Mouse (Mus musculus): Measurements from ENCODE around the gene Nfia. TPM values are rescaled to one million over a fixed set of nuclear protein-coding genes. Genes with fewer than 3 reads are reported as not detected.

Gene Nfia
- polyA plus RNA-seq, 1 experiment = 53.0 TPM

DNA sequence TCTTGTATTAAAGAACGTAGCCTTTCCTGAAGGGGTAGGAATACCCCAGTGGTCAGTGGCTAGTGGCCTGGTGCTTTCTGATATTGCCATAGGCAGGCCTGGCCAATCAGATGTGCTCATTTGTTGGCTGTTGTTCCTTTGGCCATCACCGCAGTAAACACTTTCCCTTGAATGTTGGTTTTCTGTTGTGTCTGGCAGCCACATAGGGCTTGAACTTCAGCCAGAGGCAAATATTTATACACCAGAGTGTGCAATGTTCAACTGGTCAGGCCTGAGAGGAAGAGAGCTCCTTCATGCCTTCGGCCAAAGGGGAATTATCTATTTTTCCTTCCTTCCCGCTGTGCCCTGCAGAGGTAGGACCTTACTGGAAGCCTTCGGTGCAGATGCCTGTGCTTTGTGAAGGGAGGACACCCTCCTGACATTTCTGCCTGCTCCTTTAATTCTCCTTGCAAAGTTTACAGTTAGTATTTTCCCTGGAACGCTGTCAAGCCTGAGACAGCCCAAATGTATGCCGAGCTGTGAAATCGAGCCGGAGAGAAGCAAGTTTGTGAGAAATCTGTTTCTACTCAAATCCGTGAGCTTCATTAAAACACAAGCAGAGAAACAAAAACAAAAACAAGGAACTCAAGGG lies 95.9 kb downstream of the Nfia start:
- peaks cover 5% of the 10 kb centered on the region for H3K4me1 ChIP-seq (ENCODE audit: control insufficient read depth, insufficient read depth, low read length)
- no peak overlapping the region for H3K4me3 ChIP-seq (ENCODE audit: insufficient read depth, low read length)
- peak overlapping the region; percentile 70 for H3K27ac ChIP-seq (ENCODE audit: insufficient read depth, low read length)
- TF ChIP-seq POLR2A (IDR thresholded peaks at IDR 0.05; ENCODE audit: low read depth, low read length) (no peak), CTCF (IDR thresholded peaks at IDR 0.05; ENCODE audit: borderline replicate concordance, insufficient read depth, low read length) (no peak)

DNA sequence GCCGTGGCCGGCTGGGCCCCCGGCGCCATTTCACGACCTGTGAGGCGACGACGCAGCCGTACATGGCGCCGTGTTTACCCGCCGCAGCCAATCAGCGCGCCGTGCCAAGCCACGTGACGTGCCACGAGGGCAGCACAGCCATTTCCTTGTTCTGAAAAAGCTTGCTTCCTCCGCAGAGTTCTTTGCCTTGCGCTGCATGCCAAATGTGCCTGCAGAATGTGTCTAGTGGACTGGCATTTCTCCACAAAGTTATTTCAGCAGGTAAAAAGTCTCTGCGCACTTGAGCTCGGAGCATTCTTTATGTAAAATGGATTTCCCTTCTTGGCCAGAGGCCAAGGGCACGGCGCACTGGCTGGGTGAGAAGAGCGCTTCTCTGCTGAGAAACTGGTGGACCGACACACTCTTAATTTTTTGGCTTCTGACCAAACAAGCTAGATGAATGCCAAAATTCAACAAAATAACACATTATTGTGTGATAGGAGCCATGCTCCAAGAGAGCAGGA lies 96.5 kb downstream of the Nfia start:
- TF ChIP-seq CTCF (IDR thresholded peaks at IDR 0.05; ENCODE audit: borderline replicate concordance, insufficient read depth, low read length) (no peak), POLR2A (IDR thresholded peaks at IDR 0.05; ENCODE audit: low read depth, low read length) (peak; percentile 64; the same call in 1 of the 2 replicates)
- peak overlapping the region; percentile 26; the same call in 1 of the 2 replicates for H3K4me3 ChIP-seq (ENCODE audit: insufficient read depth, low read length)
- peaks cover 5% of the 10 kb centered on the region for H3K4me1 ChIP-seq (ENCODE audit: control insufficient read depth, insufficient read depth, low read length)
- H3K27ac ChIP-seq (ENCODE audit: insufficient read depth, low read length) = peak overlapping the region; percentile 70

DNA sequence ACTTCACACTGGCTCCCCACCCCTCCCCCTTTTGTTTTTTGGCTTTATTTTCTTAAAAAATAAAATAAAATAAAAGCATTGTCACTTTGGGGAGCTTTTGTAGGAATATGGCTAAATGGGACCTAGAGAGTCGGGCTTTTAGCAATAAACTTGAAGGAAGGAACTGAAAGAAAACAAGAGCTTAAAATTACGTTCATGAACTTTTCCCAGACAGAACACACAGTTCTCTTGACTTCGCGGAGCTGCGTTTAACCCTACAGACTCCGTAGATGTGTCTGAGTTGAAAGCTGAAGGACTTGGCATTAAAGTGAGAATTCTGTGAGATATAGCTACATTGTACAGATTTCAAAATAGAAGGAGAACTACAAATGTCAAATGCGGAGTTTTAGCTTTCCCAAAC lies 96.9 kb downstream of the Nfia start:
- Histone ChIP-seq H3K4me3 (ENCODE audit: insufficient read depth, low read length) (0 out of 2 replicates have a peak overlapping the region, but pooled peaks have one; percentile 7), H3K27ac (ENCODE audit: insufficient read depth, low read length) (peak overlapping the region; percentile 70), H3K4me1 (ENCODE audit: control insufficient read depth, insufficient read depth, low read length) (peaks cover 5% of the 10 kb centered on the region)
- TF ChIP-seq CTCF (IDR thresholded peaks at IDR 0.05; ENCODE audit: borderline replicate concordance, insufficient read depth, low read length) = no peak
- TF ChIP-seq POLR2A (IDR thresholded peaks at IDR 0.05; ENCODE audit: low read depth, low read length) = no peak

DNA sequence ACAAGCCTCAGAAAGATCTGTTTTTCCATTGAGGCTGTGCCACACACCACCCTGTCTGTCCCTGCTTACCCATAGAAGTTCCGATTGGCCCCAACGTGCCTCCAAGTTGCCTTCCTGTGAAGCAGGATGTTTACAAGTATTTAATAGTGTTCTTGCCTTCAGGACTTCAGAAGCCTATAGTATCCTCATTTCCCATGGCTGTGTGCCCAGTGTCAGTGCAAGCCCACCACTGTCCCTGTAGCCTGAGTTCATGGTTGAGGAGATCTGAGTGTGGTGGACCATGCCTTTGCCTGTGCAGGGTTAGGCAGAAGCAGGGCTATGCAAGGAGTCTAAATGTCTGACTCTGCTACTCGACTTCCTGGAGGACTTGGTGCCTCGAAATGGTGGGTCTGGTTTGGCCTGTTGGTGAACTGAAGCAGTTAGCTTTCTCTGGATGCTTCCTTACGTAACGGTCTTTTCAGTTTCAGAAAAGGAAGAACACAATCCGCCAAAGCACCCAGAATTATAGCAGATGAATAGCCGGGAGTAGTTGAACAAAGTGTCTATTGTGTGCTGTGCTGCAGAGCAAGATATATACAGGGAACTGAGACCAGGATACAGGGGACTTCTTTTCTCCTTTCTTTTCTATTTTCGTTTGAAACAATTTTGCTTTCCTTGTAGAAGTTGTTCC lies 99.4 kb downstream of the Nfia start:
- Histone ChIP-seq H3K4me3 (ENCODE audit: insufficient read depth, low read length) (no peak overlapping the region), H3K4me1 (ENCODE audit: control insufficient read depth, insufficient read depth, low read length) (peaks cover 5% of the 10 kb centered on the region), H3K27ac (ENCODE audit: insufficient read depth, low read length) (no peak overlapping the region)
- TF ChIP-seq CTCF (IDR thresholded peaks at IDR 0.05; ENCODE audit: borderline replicate concordance, insufficient read depth, low read length) (no peak), POLR2A (IDR thresholded peaks at IDR 0.05; ENCODE audit: low read depth, low read length) (no peak)

DNA sequence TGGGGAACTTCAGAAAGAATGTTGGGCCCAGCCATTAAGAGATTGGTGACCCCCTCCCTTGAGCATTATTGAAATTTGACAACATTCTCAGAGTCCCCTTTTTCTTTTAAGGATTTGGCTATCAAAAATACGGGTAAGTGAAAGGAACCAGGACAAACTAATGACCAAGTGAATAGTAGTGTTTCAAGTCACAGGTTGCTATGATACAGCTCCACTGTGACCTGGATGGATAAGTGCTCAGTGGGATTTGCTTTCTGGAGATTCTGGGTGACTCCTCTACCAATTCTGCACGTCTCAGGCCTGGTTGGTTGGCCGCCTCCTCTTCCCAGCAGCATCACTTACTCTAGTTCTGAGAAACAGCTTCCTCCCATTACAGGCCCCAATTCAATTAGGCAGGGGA lies 102.4 kb downstream of the Nfia start:
- no peak for TF ChIP-seq CTCF (IDR thresholded peaks at IDR 0.05; ENCODE audit: borderline replicate concordance, insufficient read depth, low read length)
- Histone ChIP-seq H3K4me1 (ENCODE audit: control insufficient read depth, insufficient read depth, low read length) (no peaks in the 10 kb centered on the region), H3K4me3 (ENCODE audit: insufficient read depth, low read length) (no peak overlapping the region), H3K27ac (ENCODE audit: insufficient read depth, low read length) (no peak overlapping the region)

DNA sequence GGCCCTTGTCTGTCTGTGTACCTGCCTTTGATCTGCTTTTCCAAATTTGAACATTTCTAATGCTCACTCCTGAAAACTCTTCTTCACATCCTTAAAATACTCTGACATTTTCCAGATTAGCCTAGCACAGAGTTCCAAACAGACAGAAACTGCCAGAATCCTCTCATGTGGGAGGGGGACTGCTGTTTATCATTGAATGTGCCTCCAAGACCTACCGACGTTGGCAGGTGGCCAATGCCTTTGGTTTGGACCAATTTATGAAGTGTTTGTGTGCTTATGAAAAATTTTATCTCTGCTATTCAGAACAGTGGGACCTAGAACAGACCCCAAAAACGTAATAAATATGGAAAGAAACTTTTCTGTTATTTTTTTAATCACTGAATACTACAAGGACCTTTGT lies 103.4 kb downstream of the Nfia start:
- H3K4me1 ChIP-seq (ENCODE audit: control insufficient read depth, insufficient read depth, low read length) = no peaks in the 10 kb centered on the region
- TF ChIP-seq CTCF (IDR thresholded peaks at IDR 0.05; ENCODE audit: borderline replicate concordance, insufficient read depth, low read length) (no peak), POLR2A (IDR thresholded peaks at IDR 0.05; ENCODE audit: low read depth, low read length) (no peak)
- H3K27ac ChIP-seq (ENCODE audit: insufficient read depth, low read length) = no peak overlapping the region

DNA sequence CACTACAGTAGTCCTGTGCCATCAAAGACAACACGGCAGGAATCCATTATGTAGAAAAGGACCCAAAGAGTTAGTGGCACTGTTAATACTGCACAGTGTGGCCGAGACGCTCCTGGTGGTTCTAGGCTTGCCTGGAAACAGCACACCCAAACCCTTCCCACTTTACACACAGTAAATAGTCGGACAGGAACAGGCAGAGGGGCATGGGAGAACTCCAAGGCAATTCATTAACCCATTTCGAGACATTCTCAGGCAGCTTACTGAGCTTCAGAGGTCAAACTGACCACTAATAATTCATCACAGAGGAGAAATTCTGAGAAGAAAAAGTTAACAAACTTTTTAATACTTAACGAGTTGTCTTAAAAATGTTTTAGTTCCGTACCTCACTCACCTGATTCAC lies 107.2 kb downstream of the Nfia start:
- H3K4me1 ChIP-seq (ENCODE audit: control insufficient read depth, insufficient read depth, low read length) = no peaks in the 10 kb centered on the region
- no peak overlapping the region for H3K4me3 ChIP-seq (ENCODE audit: insufficient read depth, low read length)
- no peak overlapping the region for H3K27ac ChIP-seq (ENCODE audit: insufficient read depth, low read length)
- no peak for TF ChIP-seq CTCF (IDR thresholded peaks at IDR 0.05; ENCODE audit: borderline replicate concordance, insufficient read depth, low read length)
- no peak for TF ChIP-seq POLR2A (IDR thresholded peaks at IDR 0.05; ENCODE audit: low read depth, low read length)

More for the DNA sequence above, 103.4 kb downstream of the Nfia start:
- no peak overlapping the region for H3K4me3 ChIP-seq (ENCODE audit: insufficient read depth, low read length)

DNA sequence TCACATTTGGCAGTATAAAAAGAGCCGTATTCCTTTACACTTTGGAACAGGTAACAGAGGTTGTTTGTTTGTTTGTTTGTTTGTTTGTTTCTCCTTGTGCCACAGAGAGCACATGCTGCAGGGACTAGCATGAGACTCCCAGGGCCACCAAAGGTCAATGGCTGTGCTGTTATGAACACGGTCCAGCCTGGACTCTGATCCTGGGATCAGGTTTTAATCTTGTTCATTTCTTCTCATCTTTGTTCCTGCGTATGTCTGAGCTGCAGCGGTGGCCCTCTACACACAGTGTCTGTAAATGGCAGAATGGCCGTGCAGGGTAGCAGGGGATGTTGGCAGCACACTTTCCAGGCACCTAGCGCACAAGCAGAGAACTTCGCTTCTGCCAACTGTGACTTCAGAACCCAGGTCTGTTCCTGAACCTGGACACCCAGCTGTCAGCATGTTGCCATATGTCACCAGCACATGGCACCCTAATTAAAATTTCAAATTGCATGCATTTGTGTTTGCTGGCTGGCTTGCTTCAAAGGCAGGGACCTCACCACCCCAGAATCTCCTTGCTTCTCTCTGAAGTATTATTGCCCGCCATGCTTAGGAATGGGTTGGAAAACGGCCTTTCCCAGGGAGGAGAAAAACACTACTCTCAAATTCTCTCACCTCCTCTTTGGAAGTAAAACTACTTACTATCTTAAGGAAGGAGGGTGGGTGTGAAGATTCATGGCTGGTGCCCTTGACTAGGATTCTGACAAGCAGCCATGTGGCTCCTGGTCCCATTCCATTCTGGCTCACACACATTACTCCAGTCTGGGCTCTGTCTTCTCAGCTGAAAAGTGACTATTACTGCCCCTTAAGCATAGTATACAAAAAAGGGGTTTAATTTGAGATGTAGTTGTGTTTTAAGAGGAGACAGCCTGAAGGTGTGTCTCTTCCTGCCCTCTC lies 107.9 kb downstream of the Nfia start:
- no peak overlapping the region for H3K27ac ChIP-seq (ENCODE audit: insufficient read depth, low read length)
- H3K4me3 ChIP-seq (ENCODE audit: insufficient read depth, low read length) = no peak overlapping the region
- no peaks in the 10 kb centered on the region for H3K4me1 ChIP-seq (ENCODE audit: control insufficient read depth, insufficient read depth, low read length)
- TF ChIP-seq CTCF (IDR thresholded peaks at IDR 0.05; ENCODE audit: borderline replicate concordance, insufficient read depth, low read length) (no peak), POLR2A (IDR thresholded peaks at IDR 0.05; ENCODE audit: low read depth, low read length) (no peak)

DNA sequence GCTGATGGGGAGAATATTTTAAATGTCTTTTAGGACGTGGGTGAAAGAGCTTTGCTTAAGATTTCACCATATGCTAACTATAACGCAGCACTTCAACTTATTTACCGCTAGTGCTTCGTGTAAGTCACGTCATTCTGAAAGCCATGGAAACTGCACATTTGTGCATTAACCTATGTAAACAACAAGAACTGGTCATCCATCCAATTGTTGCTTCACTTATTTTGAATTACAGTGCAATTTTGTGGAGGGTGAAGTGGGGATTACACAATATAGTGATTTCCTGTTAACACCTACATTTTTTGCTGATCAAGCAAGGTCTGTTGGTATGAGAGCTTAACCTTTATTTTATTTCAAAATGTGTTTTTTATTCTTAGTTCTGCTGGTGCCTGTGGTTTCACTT lies 113.0 kb downstream of the Nfia start:
- H3K4me1 ChIP-seq (ENCODE audit: control insufficient read depth, insufficient read depth, low read length) = no peaks in the 10 kb centered on the region
- TF ChIP-seq POLR2A (IDR thresholded peaks at IDR 0.05; ENCODE audit: low read depth, low read length) = no peak
- no peak for TF ChIP-seq CTCF (IDR thresholded peaks at IDR 0.05; ENCODE audit: borderline replicate concordance, insufficient read depth, low read length)
- H3K27ac ChIP-seq (ENCODE audit: insufficient read depth, low read length) = no peak overlapping the region
- no peak overlapping the region for H3K4me3 ChIP-seq (ENCODE audit: insufficient read depth, low read length)

Measured in embryonic fibroblast, embryonic 13.5 days (primary cell).